Comparison of ENCODE assay signal across 23 mouse cellular contexts in genomic region chr5:72748659-72749265, GRCm38 (mm10). TPM values are rescaled to one million over a fixed set of nuclear protein-coding genes. Genes with fewer than 3 reads are reported as not detected.
DNase-seq lines count a peak whose midpoint lies in the region; ATAC-seq lines count a peak whose summit lies in the region.
"Had no signal": no experiment of that assay in that cellular context is flagged by ENCODE, and none has a peak within 500 bp of the region (broad histone marks: within the 10 kb centered on the region; RNA-seq: fewer than 3 reads in every experiment).

No protein-coding gene starts in this region.

- no peaks in the 10 kb centered on the region for H3K9me3 ChIP-seq in heart, embryonic 12.5 days (replicated peaks)
- no peaks in the 10 kb centered on the region for H3K9me3 ChIP-seq in intestine, embryonic 16.5 days (ENCODE audit: control insufficient read depth, low read length)
- H3K9me3 ChIP-seq in stomach, embryonic 15.5 days: no peaks in the 10 kb centered on the region
- H3K9me3 ChIP-seq: embryonic facial prominence, embryonic 10.5 days; kidney, embryonic 15.5 days; midbrain, embryonic 12.5 days; neural tube, embryonic 12.5 days had no signal

- no peak for DNase-seq in heart, postnatal 4 days
- DNase-seq in ovary, postnatal 36 days (ENCODE audit: low spot score): peak; percentile 48
- DNase-seq in ovary, postnatal 14 days (ENCODE audit: low spot score): no peak
- DNase-seq in spleen, adult 12 weeks (ENCODE audit: low spot score): no peak
- DNase-seq in urinary bladder, postnatal 14 days (ENCODE audit: low spot score): no peak
- DNase-seq: adrenal gland, postnatal 36 days; cerebellum, adult 9-11 months; forebrain, postnatal 0 days; gastrocnemius, postnatal 25 days; heart, postnatal 14 days; layer of hippocampus, adult 9-11 months; lung, adult 18-20 months; lung, postnatal 10 days; thymus, postnatal 4 days had no signal

- no peak overlapping the region for H3K4me2 ChIP-seq in heart, embryonic 12.5 days
- no peak overlapping the region for H3K4me2 ChIP-seq in intestine, embryonic 16.5 days (ENCODE audit: low read depth, low read length)
- H3K4me2 ChIP-seq in stomach, embryonic 15.5 days: no peak overlapping the region
- H3K4me2 ChIP-seq: hindbrain, embryonic 14.5 days; kidney, embryonic 15.5 days; midbrain, embryonic 12.5 days; neural tube, embryonic 12.5 days had no signal

- H3K4me3 ChIP-seq in heart, embryonic 12.5 days: no peak overlapping the region
- H3K4me3 ChIP-seq in intestine, embryonic 16.5 days (ENCODE audit: low read length): no peak overlapping the region
- no peak overlapping the region for H3K4me3 ChIP-seq in stomach, embryonic 15.5 days (replicated peaks)
- H3K4me3 ChIP-seq: embryonic facial prominence, embryonic 10.5 days; kidney, embryonic 15.5 days; midbrain, embryonic 12.5 days; neural tube, embryonic 12.5 days had no signal

- H3K27me3 ChIP-seq in heart, embryonic 12.5 days (replicated peaks): no peaks in the 10 kb centered on the region
- H3K27me3 ChIP-seq in intestine, embryonic 16.5 days (replicated peaks; ENCODE audit: control insufficient read depth, insufficient read depth, low read length): no peaks in the 10 kb centered on the region
- H3K27me3 ChIP-seq in stomach, embryonic 15.5 days (replicated peaks): no peaks in the 10 kb centered on the region
- H3K27me3 ChIP-seq: kidney, embryonic 15.5 days; midbrain, embryonic 12.5 days; neural tube, embryonic 12.5 days; Patski had no signal

- no peak overlapping the region for H3K9ac ChIP-seq in heart, embryonic 12.5 days
- no peak overlapping the region for H3K9ac ChIP-seq in intestine, embryonic 16.5 days (ENCODE audit: low read depth, low read length)
- no peak overlapping the region for H3K9ac ChIP-seq in stomach, embryonic 15.5 days
- H3K9ac ChIP-seq: forebrain, postnatal 0 days; hindbrain, embryonic 14.5 days; kidney, embryonic 15.5 days; midbrain, embryonic 12.5 days; neural tube, embryonic 12.5 days had no signal

- 67% methylated on average over 7 of the region's 7 CpGs for WGBS in heart, embryonic 12.5 days
- WGBS in intestine, embryonic 16.5 days: 60% methylated on average over 7 of the region's 7 CpGs
- 50% methylated on average over 7 of the region's 7 CpGs for WGBS in stomach, embryonic 15.5 days

- no peak overlapping the region for H3K27ac ChIP-seq in heart, embryonic 12.5 days (ENCODE audit: poor library complexity, severe bottlenecking)
- no peak overlapping the region for H3K27ac ChIP-seq in intestine, embryonic 16.5 days (ENCODE audit: low read length)
- H3K27ac ChIP-seq in stomach, embryonic 15.5 days: no peak overlapping the region
- H3K27ac ChIP-seq: embryonic facial prominence, embryonic 10.5 days; hindbrain, embryonic 14.5 days; kidney, embryonic 15.5 days; midbrain, embryonic 12.5 days; neural tube, embryonic 12.5 days had no signal

- peaks cover 12% of the 10 kb centered on the region; the same call in 1 of the 2 replicates for H3K4me1 ChIP-seq in heart, embryonic 12.5 days (replicated peaks)
- no peaks in the 10 kb centered on the region for H3K4me1 ChIP-seq in intestine, embryonic 16.5 days (ENCODE audit: control insufficient read depth, insufficient read depth, low read length)
- no peaks in the 10 kb centered on the region for H3K4me1 ChIP-seq in stomach, embryonic 15.5 days
- H3K4me1 ChIP-seq: kidney, embryonic 15.5 days; neural tube, embryonic 12.5 days had no signal

- ATAC-seq in heart, embryonic 12.5 days (ENCODE audit: insufficient number of reproducible peaks, low FRiP score): peak; percentile 48; the same call in 1 of the 2 replicates
- peak; percentile 63 for ATAC-seq in intestine, embryonic 16.5 days
- ATAC-seq in stomach, embryonic 15.5 days (ENCODE audit: insufficient read depth, low FRiP score, low read depth): 0 out of 2 replicates have a peak, but pooled peaks have one; percentile 22
- ATAC-seq: forebrain, postnatal 0 days; Patski had no signal

- H3K36me3 ChIP-seq in heart, embryonic 12.5 days: no peaks in the 10 kb centered on the region
- H3K36me3 ChIP-seq in intestine, embryonic 16.5 days (ENCODE audit: control insufficient read depth, insufficient read depth, low read length): no peaks in the 10 kb centered on the region
- no peaks in the 10 kb centered on the region for H3K36me3 ChIP-seq in stomach, embryonic 15.5 days
- H3K36me3 ChIP-seq: embryonic facial prominence, embryonic 10.5 days; kidney, embryonic 15.5 days; midbrain, embryonic 12.5 days; neural tube, embryonic 12.5 days had no signal

RNA-seq across cellular contexts. Expression of gene Txk, which starts 3.8 kb away (rescaled TPM):
- not detected in 2 replicates for polyA plus RNA-seq in heart, embryonic 12.5 days (2016; fragmentation: Nextera tagmentation; extraction: Ambion mirVana)
- under 1 TPM; 0.23 to 0.45 TPM for total RNA-seq in heart, postnatal 4 days (2021)
- 0.48 and 0.54 TPM in 2 replicates for polyA plus RNA-seq in intestine, embryonic 16.5 days (2015; fragmentation: Nextera tagmentation; extraction: Ambion mirVana)
- polyA plus RNA-seq in stomach, embryonic 15.5 days (2015; fragmentation: Nextera tagmentation; extraction: Ambion mirVana): 0.36 and 0.37 TPM in 2 replicates
- total RNA-seq: forebrain, postnatal 0 days had no signal
- polyA plus RNA-seq: embryonic facial prominence, embryonic 10.5 days had no signal
